Mouse (Mus musculus) heart, adult 2 months (tissue): ENCODE data around the gene Ivns1abp.

Experiments used
- CTCF ChIP-seq: fragments of 200-600 bp; IDR thresholded peaks from 2 replicates; pipeline ENCODE4 v1.8.1; 2022; ENCODE audit warnings: antibody characterized with exemption, mild to moderate bottlenecking, moderate library complexity
- EP300 ChIP-seq: fragments of 200-500 bp; IDR thresholded peaks from 2 replicates; pipeline ENCODE4 v1.6.1; 2011; ENCODE audit warnings: low read depth, low read length, control low read depth; ENCODE audit not compliant: insufficient read depth
- POLR2A ChIP-seq: fragments of 200-500 bp; IDR thresholded peaks from 2 replicates; pipeline ENCODE4 v1.6.1; 2011; ENCODE audit warnings: mild to moderate bottlenecking, low read depth, low read length, control low read depth; ENCODE audit not compliant: insufficient read depth

GRCm38 (mm10) chr1:151307821-151308220 lies 36.5 kb upstream of the Ivns1abp start:
- no peak for TF ChIP-seq EP300
- TF ChIP-seq POLR2A: no peak
- no peak for TF ChIP-seq CTCF
